Mouse (Mus musculus) heart, adult 11 months (tissue): ENCODE measurements around the gene Cd274.

Experiments used
- DNase-seq: peaks from one replicate; pipeline ENCODE4 v3.0.0; 2022

Gene Cd274

DNA sequence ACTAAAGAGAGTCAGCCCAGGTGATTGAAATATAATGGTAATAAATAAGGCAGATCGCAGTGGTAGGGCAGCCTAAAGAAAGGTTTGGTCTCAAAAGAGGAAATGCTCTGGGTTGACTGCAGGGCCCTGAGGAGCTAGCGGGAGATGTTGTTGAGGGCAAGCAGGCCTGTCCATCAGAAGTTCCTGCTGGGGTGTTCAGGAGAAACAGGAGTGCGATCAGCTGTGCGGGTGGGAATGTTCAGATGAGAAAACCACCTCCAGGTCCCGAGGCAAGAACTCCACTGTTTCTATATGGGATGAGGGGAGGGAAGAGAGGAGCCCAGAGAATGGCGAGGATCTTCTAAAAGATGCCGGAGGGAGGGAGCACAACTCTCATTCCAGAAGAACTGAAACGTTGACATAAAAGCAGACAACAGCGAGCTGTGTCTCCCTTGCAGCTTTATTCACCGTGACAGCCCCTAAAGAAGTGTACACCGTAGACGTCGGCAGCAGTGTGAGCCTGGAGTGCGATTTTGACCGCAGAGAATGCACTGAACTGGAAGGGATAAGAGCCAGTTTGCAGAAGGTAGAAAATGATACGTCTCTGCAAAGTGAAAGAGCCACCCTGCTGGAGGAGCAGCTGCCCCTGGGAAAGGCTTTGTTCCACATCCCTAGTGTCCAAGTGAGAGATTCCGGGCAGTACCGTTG lies 69.7 kb downstream of the Cd274 start:
- DNase-seq: peak; percentile 79
